Mouse (Mus musculus) small intestine, adult 2 months (tissue): ENCODE data around the gene Olfr573-ps1. TPM values are rescaled to one million over a fixed set of nuclear protein-coding genes. Genes with fewer than 3 reads are reported as not detected.

Source experiments
- H3K27ac ChIP-seq: fragments of 200-500 bp; 2 replicates; pipeline ENCODE4 v1.5.1; 2012; ENCODE audit warnings: low read depth, low read length, control low read depth, inconsistent platforms; ENCODE audit not compliant: insufficient read depth
- H3K27me3 ChIP-seq: fragments of 200-500 bp; 2 replicates; pipeline ENCODE4 v1.6.1; 2012; ENCODE audit warnings: mild to moderate bottlenecking, moderate library complexity, low read length, inconsistent platforms; ENCODE audit not compliant: control insufficient read depth, insufficient read depth
- H3K36me3 ChIP-seq: fragments of 200-500 bp; 2 replicates; pipeline ENCODE4 v1.6.1; 2012; ENCODE audit warnings: mild to moderate bottlenecking, low read length, control low read depth, inconsistent platforms; ENCODE audit not compliant: control insufficient read depth, insufficient read depth
- H3K4me1 ChIP-seq: fragments of 200-500 bp; 2 replicates; pipeline ENCODE4 v1.6.1; 2012; ENCODE audit warnings: low read length, inconsistent platforms, mixed read lengths; ENCODE audit not compliant: control insufficient read depth, insufficient read depth, insufficient read length
- H3K4me3 ChIP-seq: fragments of 200-500 bp; 2 replicates; pipeline ENCODE4 v1.5.1; 2012; ENCODE audit warnings: low read depth, mild to moderate bottlenecking, control low read depth, inconsistent platforms, low read length, moderate library complexity
- CTCF ChIP-seq: fragments of 200-500 bp; IDR thresholded peaks from 2 replicates; pipeline ENCODE4 v1.5.1; 2012; ENCODE audit warnings: low read depth, mild to moderate bottlenecking, control low read depth, inconsistent platforms, low read length, moderate library complexity, mixed read lengths; ENCODE audit not compliant: insufficient replicate concordance, insufficient read length; ENCODE audit errors: extremely low read depth
- POLR2A ChIP-seq: fragments of 200-500 bp; IDR thresholded peaks from 2 replicates; pipeline ENCODE4 v1.6.1; 2012; ENCODE audit warnings: low read depth, mild to moderate bottlenecking, control low read depth, inconsistent platforms, low read length, moderate library complexity
- WGBS: fragments of 180-500 bp; shearing (Covaris S2); methylation state at CpG from one replicate; pipeline ENCODE4 v1.1.7; 2018; 5-methylcytosine and 5-hydroxymethylcytosine counted together
- polyA plus RNA-seq: library from polyadenylated mRNA; depleted of rRNA; stranded (reverse); fragments of >200 nt; gene quantifications from 2 replicates; pipeline ENCODE4 v1.2.3, GENCODE M21; 2012; rRNA removed

The Olfr573-ps1 gene
- polyA plus RNA-seq, 1 experiment, result not detected

DNA sequence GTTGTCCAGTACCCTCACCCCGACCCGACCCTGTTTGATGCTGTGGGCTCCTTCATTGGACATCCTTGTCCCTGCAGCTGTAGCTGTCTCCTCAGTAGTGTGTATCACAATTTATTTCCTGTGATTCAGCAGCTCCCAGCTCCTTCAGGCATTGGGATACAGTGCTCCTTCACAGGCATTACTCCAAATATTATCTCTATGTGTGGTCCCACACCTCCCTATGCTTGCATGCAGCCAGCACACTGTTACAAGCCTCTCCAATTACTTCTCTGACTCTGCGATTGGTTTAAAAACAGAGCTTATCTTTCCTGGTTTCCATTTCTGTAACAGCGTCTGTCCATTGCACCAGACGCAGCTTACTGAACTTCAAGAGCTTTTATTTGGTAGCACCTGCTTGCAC, 26.0 kb downstream of the Olfr573-ps1 start:
- Histone ChIP-seq H3K27ac (no peak overlapping the region), H3K4me3 (no peak overlapping the region), H3K4me1 (no peaks in the 10 kb centered on the region), H3K27me3 (no peaks in the 10 kb centered on the region), H3K36me3 (no peaks in the 10 kb centered on the region)
- no peak for TF ChIP-seq CTCF
- no peak for TF ChIP-seq POLR2A
- WGBS, result 38% methylated on average over 5 of the region's 5 CpGs

DNA sequence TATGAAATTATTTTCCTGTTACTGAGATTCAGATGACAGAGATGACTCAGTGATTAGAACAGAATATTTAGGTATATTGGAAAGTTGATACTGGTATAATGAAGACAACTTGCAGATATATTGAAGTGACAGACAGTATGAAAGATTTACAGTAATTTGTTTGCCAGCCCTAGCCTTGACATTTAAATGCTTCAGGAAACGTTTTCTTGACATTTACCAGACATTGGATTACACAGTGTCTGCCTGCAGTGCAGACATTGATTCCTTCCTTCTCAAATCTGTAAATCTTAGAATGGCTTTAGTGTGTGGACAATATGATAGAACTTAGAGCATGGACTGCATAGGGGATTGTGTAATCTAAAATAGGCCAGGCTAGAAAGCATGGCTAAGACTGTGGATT, 27.1 kb downstream of the Olfr573-ps1 start:
- TF ChIP-seq CTCF, result no peak
- no peak for TF ChIP-seq POLR2A

More for the DNA sequence above, 27.1 kb downstream of the Olfr573-ps1 start:
- no peaks in the 10 kb centered on the region for H3K4me1 ChIP-seq
- 22% methylated on average over 1 of the region's 1 CpGs for WGBS
- no peaks in the 10 kb centered on the region for H3K27me3 ChIP-seq
- no peak overlapping the region for H3K4me3 ChIP-seq
- no peaks in the 10 kb centered on the region for H3K36me3 ChIP-seq
- H3K27ac ChIP-seq, result no peak overlapping the region

Other genes with a start within 250 kb of the Olfr573-ps1 start
- gene Olfr557, start 246.7 kb downstream of the Olfr573-ps1 start, polyA plus RNA-seq, result not detected in 2 replicates
- 0.11 and 0.63 TPM in 2 replicates for gene Olfr558, start 240.4 kb downstream of the Olfr573-ps1 start, polyA plus RNA-seq
- not detected in 2 replicates for gene Olfr33, start 223.5 kb downstream of the Olfr573-ps1 start, polyA plus RNA-seq
- gene Olfr559, start 215.1 kb downstream of the Olfr573-ps1 start, polyA plus RNA-seq, result not detected in 2 replicates
- gene Olfr560, start 183.2 kb downstream of the Olfr573-ps1 start, polyA plus RNA-seq, result not detected in 2 replicates
- gene Olfr78, start 183.1 kb downstream of the Olfr573-ps1 start, polyA plus RNA-seq, result 0.55 and 0.71 TPM in 2 replicates
- gene Olfr561, start 171.4 kb downstream of the Olfr573-ps1 start, polyA plus RNA-seq, result not detected in 2 replicates
- gene Olfr564, start 139.1 kb downstream of the Olfr573-ps1 start, polyA plus RNA-seq, result not detected in 2 replicates
- gene Olfr566, start 83.8 kb downstream of the Olfr573-ps1 start, polyA plus RNA-seq, result not detected in 2 replicates
- gene Olfr568, start 65.5 kb downstream of the Olfr573-ps1 start, polyA plus RNA-seq, result not detected in 2 replicates
- not detected in 2 replicates for gene Olfr569, start 51.7 kb downstream of the Olfr573-ps1 start, polyA plus RNA-seq
- gene Olfr570, start 48.0 kb downstream of the Olfr573-ps1 start, polyA plus RNA-seq, result not detected in 2 replicates
- gene Olfr571, start 25.0 kb downstream of the Olfr573-ps1 start, polyA plus RNA-seq, result not detected in 2 replicates
- gene Olfr572, start 18.2 kb downstream of the Olfr573-ps1 start, polyA plus RNA-seq, result not detected in 2 replicates
- not detected in 2 replicates for gene Olfr574, start 5.9 kb upstream of the Olfr573-ps1 start, polyA plus RNA-seq
- not detected in 2 replicates for gene Olfr575, start 16.2 kb upstream of the Olfr573-ps1 start, polyA plus RNA-seq
- gene Olfr576, start 20.1 kb upstream of the Olfr573-ps1 start, polyA plus RNA-seq, result not detected in 2 replicates
- not detected in 2 replicates for gene Olfr577, start 33.4 kb upstream of the Olfr573-ps1 start, polyA plus RNA-seq
- gene Olfr578, start 46.7 kb upstream of the Olfr573-ps1 start, polyA plus RNA-seq, result not detected in 2 replicates
- not detected in 2 replicates for gene Olfr582, start 95.4 kb upstream of the Olfr573-ps1 start, polyA plus RNA-seq
- not detected in 2 replicates for gene Olfr583, start 108.7 kb upstream of the Olfr573-ps1 start, polyA plus RNA-seq
- gene Olfr584, start 139.3 kb upstream of the Olfr573-ps1 start, polyA plus RNA-seq, result not detected in 2 replicates
- not detected in 2 replicates for gene Olfr585, start 155.1 kb upstream of the Olfr573-ps1 start, polyA plus RNA-seq
- gene Olfr586, start 183.1 kb upstream of the Olfr573-ps1 start, polyA plus RNA-seq, result not detected in 2 replicates
- gene Olfr588-ps1, start 198.3 kb upstream of the Olfr573-ps1 start, polyA plus RNA-seq, result not detected in 2 replicates
- not detected in 2 replicates for gene Olfr589, start 213.8 kb upstream of the Olfr573-ps1 start, polyA plus RNA-seq
- not detected in 2 replicates for gene Olfr591, start 235.8 kb upstream of the Olfr573-ps1 start, polyA plus RNA-seq
- not detected in 2 replicates for gene Olfr592, start 242.2 kb upstream of the Olfr573-ps1 start, polyA plus RNA-seq